Mouse (Mus musculus): ENCODE data around the gene Rbm18. TPM values are rescaled to one million over a fixed set of nuclear protein-coding genes. Genes with fewer than 3 reads are reported as not detected.
"Not testable (repeated sequence)": the region's sequence is repeated elsewhere in the genome, so short reads cannot be mapped to it uniquely, and the experiment has no call there.

Gene Rbm18
- polyA plus RNA-seq, 1 experiment from 2014 or later = 122 TPM

GRCm38 (mm10) chr2:36169176-36169575 lies 32.6 kb upstream of the Rbm18 start:
- no peaks in the 10 kb centered on the region for H3K4me1 ChIP-seq (ENCODE audit: control insufficient read depth, insufficient read depth, low read length)
- DNase-seq (ENCODE audit: low spot score) (no peak), ATAC-seq (ENCODE audit: insufficient read depth, low FRiP score, low TSS enrichment) (no peak)
- H3K36me3 ChIP-seq (ENCODE audit: control insufficient read depth, insufficient read depth, low read length) = no peaks in the 10 kb centered on the region
- H3K4me2 ChIP-seq (ENCODE audit: low read depth) = no peak overlapping the region
- no peaks in the 10 kb centered on the region for H3K27me3 ChIP-seq (ENCODE audit: control insufficient read depth, insufficient read depth, low read length)
- no peak overlapping the region for H3K4me3 ChIP-seq (ENCODE audit: low read depth, low read length)
- no peaks in the 10 kb centered on the region for H3K9me3 ChIP-seq (ENCODE audit: control insufficient read depth, low read length)
- no peak overlapping the region for H3K27ac ChIP-seq (ENCODE audit: low read depth, low read length)
- 89% methylated on average over 4 of the region's 4 CpGs for WGBS
- H3K9ac ChIP-seq (ENCODE audit: low read length) = no peak overlapping the region

GRCm38 (mm10) chr2:36167990-36168618 lies 31.5 kb upstream of the Rbm18 start:
- Histone ChIP-seq H3K27me3 (ENCODE audit: control insufficient read depth, insufficient read depth, low read length) (no peaks in the 10 kb centered on the region), H3K9ac (ENCODE audit: low read length) (no peak overlapping the region), H3K4me3 (ENCODE audit: low read depth, low read length) (no peak overlapping the region), H3K36me3 (ENCODE audit: control insufficient read depth, insufficient read depth, low read length) (no peaks in the 10 kb centered on the region), H3K4me2 (ENCODE audit: low read depth) (no peak overlapping the region), H3K9me3 (ENCODE audit: control insufficient read depth, low read length) (no peaks in the 10 kb centered on the region), H3K27ac (ENCODE audit: low read depth, low read length) (no peak overlapping the region), H3K4me1 (ENCODE audit: control insufficient read depth, insufficient read depth, low read length) (no peaks in the 10 kb centered on the region)
- 91% methylated on average over 1 of the region's 1 CpGs for WGBS
- ATAC-seq (ENCODE audit: insufficient read depth, low FRiP score, low TSS enrichment) (no peak), DNase-seq (ENCODE audit: low spot score) (no peak)

GRCm38 (mm10) chr2:36159336-36159735 lies 22.8 kb upstream of the Rbm18 start:
- no peak overlapping the region for H3K9ac ChIP-seq (ENCODE audit: low read length)
- no peaks in the 10 kb centered on the region for H3K4me1 ChIP-seq (ENCODE audit: control insufficient read depth, insufficient read depth, low read length)
- 80% methylated on average over 4 of the region's 4 CpGs for WGBS
- H3K4me2 ChIP-seq (ENCODE audit: low read depth) = no peak overlapping the region
- H3K4me3 ChIP-seq (ENCODE audit: low read depth, low read length) = no peak overlapping the region
- no peak for DNase-seq (ENCODE audit: low spot score)
- no peaks in the 10 kb centered on the region for H3K27me3 ChIP-seq (ENCODE audit: control insufficient read depth, insufficient read depth, low read length)
- no peaks in the 10 kb centered on the region for H3K9me3 ChIP-seq (ENCODE audit: control insufficient read depth, low read length)
- no peak for ATAC-seq (ENCODE audit: insufficient read depth, low FRiP score, low TSS enrichment)
- H3K27ac ChIP-seq (ENCODE audit: low read depth, low read length) = no peak overlapping the region
- no peaks in the 10 kb centered on the region; the same call in 1 of the 2 replicates for H3K36me3 ChIP-seq (ENCODE audit: control insufficient read depth, insufficient read depth, low read length)

- 83% methylated on average over 1 of the region's 1 CpGs for WGBS
- H3K27ac ChIP-seq (ENCODE audit: low read depth, low read length) = no peak overlapping the region
- no peak overlapping the region for H3K9ac ChIP-seq (ENCODE audit: low read length)
- no peak for DNase-seq (ENCODE audit: low spot score)
- ATAC-seq (ENCODE audit: insufficient read depth, low FRiP score, low TSS enrichment) = no peak
- H3K4me2 ChIP-seq (ENCODE audit: low read depth) = no peak overlapping the region
- no peaks in the 10 kb centered on the region for H3K27me3 ChIP-seq (ENCODE audit: control insufficient read depth, insufficient read depth, low read length)
- no peaks in the 10 kb centered on the region; the same call in 1 of the 2 replicates for H3K36me3 ChIP-seq (ENCODE audit: control insufficient read depth, insufficient read depth, low read length)
- H3K4me3 ChIP-seq (ENCODE audit: low read depth, low read length) = no peak overlapping the region
- no peaks in the 10 kb centered on the region for H3K4me1 ChIP-seq (ENCODE audit: control insufficient read depth, insufficient read depth, low read length)
- H3K9me3 ChIP-seq (ENCODE audit: control insufficient read depth, low read length) = no peaks in the 10 kb centered on the region
These were observed 20.9 kb upstream of the Rbm18 start for GRCm38 (mm10) chr2:36157461-36157860.

GRCm38 (mm10) chr2:36152401-36152800 lies 15.8 kb upstream of the Rbm18 start:
- not testable (repeated sequence) for H3K27ac ChIP-seq (ENCODE audit: low read depth, low read length); H3K36me3 ChIP-seq (ENCODE audit: control insufficient read depth, insufficient read depth, low read length); H3K27me3 ChIP-seq (ENCODE audit: control insufficient read depth, insufficient read depth, low read length); H3K9ac ChIP-seq (ENCODE audit: low read length); H3K4me3 ChIP-seq (ENCODE audit: low read depth, low read length); H3K4me2 ChIP-seq (ENCODE audit: low read depth); DNase-seq (ENCODE audit: low spot score); H3K4me1 ChIP-seq (ENCODE audit: control insufficient read depth, insufficient read depth, low read length); ATAC-seq (ENCODE audit: insufficient read depth, low FRiP score, low TSS enrichment); H3K9me3 ChIP-seq (ENCODE audit: control insufficient read depth, low read length)
- WGBS = 98% methylated on average over 4 of the region's 4 CpGs

GRCm38 (mm10) chr2:36148876-36149365 lies 12.3 kb upstream of the Rbm18 start:
- no peak overlapping the region for H3K9ac ChIP-seq (ENCODE audit: low read length)
- ATAC-seq (ENCODE audit: insufficient read depth, low FRiP score, low TSS enrichment) = no peak
- WGBS = 85% methylated on average over 7 of the region's 7 CpGs

GRCm38 (mm10) chr2:36139096-36139495 lies 2.5 kb upstream of the Rbm18 start:
- DNase-seq (ENCODE audit: low spot score) = no peak
- H3K9ac ChIP-seq (ENCODE audit: low read length) = no peak overlapping the region
- no peaks in the 10 kb centered on the region; the same call in 1 of the 2 replicates for H3K36me3 ChIP-seq (ENCODE audit: control insufficient read depth, insufficient read depth, low read length)
- H3K9me3 ChIP-seq (ENCODE audit: control insufficient read depth, low read length) = no peaks in the 10 kb centered on the region
- no peak overlapping the region for H3K27ac ChIP-seq (ENCODE audit: low read depth, low read length)
- no peak for ATAC-seq (ENCODE audit: insufficient read depth, low FRiP score, low TSS enrichment)
- no peaks in the 10 kb centered on the region for H3K27me3 ChIP-seq (ENCODE audit: control insufficient read depth, insufficient read depth, low read length)
- 86% methylated on average over 2 of the region's 2 CpGs for whole genome bisulfite sequencing
- H3K4me1 ChIP-seq (ENCODE audit: control insufficient read depth, insufficient read depth, low read length) = peaks cover 5% of the 10 kb centered on the region; the same call in 1 of the 2 replicates
- H3K4me2 ChIP-seq (ENCODE audit: low read depth) = no peak overlapping the region
- no peak overlapping the region for H3K4me3 ChIP-seq (ENCODE audit: low read depth, low read length)

More at GRCm38 (mm10) chr2:36148876-36149365, 12.3 kb upstream of the Rbm18 start:
- DNase-seq (ENCODE audit: low spot score) = no peak
- H3K4me1 ChIP-seq (ENCODE audit: control insufficient read depth, insufficient read depth, low read length) = no peaks in the 10 kb centered on the region
- no peaks in the 10 kb centered on the region for H3K36me3 ChIP-seq (ENCODE audit: control insufficient read depth, insufficient read depth, low read length)
- H3K4me3 ChIP-seq (ENCODE audit: low read depth, low read length) = no peak overlapping the region
- no peaks in the 10 kb centered on the region for H3K27me3 ChIP-seq (ENCODE audit: control insufficient read depth, insufficient read depth, low read length)
- no peak overlapping the region for H3K27ac ChIP-seq (ENCODE audit: low read depth, low read length)
- H3K4me2 ChIP-seq (ENCODE audit: low read depth) = no peak overlapping the region
- H3K9me3 ChIP-seq (ENCODE audit: control insufficient read depth, low read length) = no peaks in the 10 kb centered on the region

- Histone ChIP-seq H3K27me3 (ENCODE audit: control insufficient read depth, insufficient read depth, low read length) (no peaks in the 10 kb centered on the region), H3K27ac (ENCODE audit: low read depth, low read length) (0 out of 2 replicates have a peak overlapping the region, but pooled peaks have one; percentile 55), H3K4me3 (ENCODE audit: low read depth, low read length) (peak overlapping the region; percentile 78), H3K36me3 (ENCODE audit: control insufficient read depth, insufficient read depth, low read length) (peaks cover 5% of the 10 kb centered on the region), H3K9me3 (ENCODE audit: control insufficient read depth, low read length) (no peaks in the 10 kb centered on the region), H3K4me1 (ENCODE audit: control insufficient read depth, insufficient read depth, low read length) (peaks cover 5% of the 10 kb centered on the region; the same call in 1 of the 2 replicates), H3K4me2 (ENCODE audit: low read depth) (peak overlapping the region; percentile 62), H3K9ac (ENCODE audit: low read length) (peak overlapping the region; percentile 80)
- under 1% methylated on average over 4 of the region's 4 CpGs for WGBS
- DNase-seq (ENCODE audit: low spot score) (no peak), ATAC-seq (ENCODE audit: insufficient read depth, low FRiP score, low TSS enrichment) (no peak)
These were observed 686 bp downstream of the Rbm18 start for GRCm38 (mm10) chr2:36135887-36136286.

GRCm38 (mm10) chr2:36129051-36129450 lies 7.5 kb downstream of the Rbm18 start:
- Histone ChIP-seq H3K9ac (ENCODE audit: low read length) (no peak overlapping the region), H3K9me3 (ENCODE audit: control insufficient read depth, low read length) (no peaks in the 10 kb centered on the region), H3K4me3 (ENCODE audit: low read depth, low read length) (no peak overlapping the region), H3K27ac (ENCODE audit: low read depth, low read length) (no peak overlapping the region), H3K4me1 (ENCODE audit: control insufficient read depth, insufficient read depth, low read length) (no peaks in the 10 kb centered on the region), H3K4me2 (ENCODE audit: low read depth) (no peak overlapping the region), H3K27me3 (ENCODE audit: control insufficient read depth, insufficient read depth, low read length) (no peaks in the 10 kb centered on the region), H3K36me3 (ENCODE audit: control insufficient read depth, insufficient read depth, low read length) (peaks cover 5% of the 10 kb centered on the region; the same call in 1 of the 2 replicates)
- WGBS = 93% methylated on average over 3 of the region's 3 CpGs
- DNase-seq (ENCODE audit: low spot score) (no peak), ATAC-seq (ENCODE audit: insufficient read depth, low FRiP score, low TSS enrichment) (no peak)
